Mouse (Mus musculus): ENCODE results near the gene Nelfb.
A peak's percentile ranks its signal among the peaks of the same experiment; 100 is the strongest.
"Not testable (repeated sequence)": the region's sequence is repeated elsewhere in the genome, so short reads cannot be mapped to it uniquely, and the experiment has no call there.

The Nelfb gene

GRCm38 (mm10) chr2:25211121-25211670 lies at the start of gene Nelfb:
Nelfb (minus strand) TSS chr2:25211489.
- DNase-seq: peak; percentile 92

GRCm38 (mm10) chr2:25258887-25259286 lies 47.6 kb upstream of the Nelfb start:
- no peak for DNase-seq

GRCm38 (mm10) chr2:25257250-25257649 lies 46.0 kb upstream of the Nelfb start:
- not testable (repeated sequence) for DNase-seq

- DNase-seq: peak; percentile 59
These were observed 45.3 kb upstream of the Nelfb start for GRCm38 (mm10) chr2:25256443-25257109.

- peak; percentile 92 for DNase-seq
These were observed 44.0 kb upstream of the Nelfb start, which contains the start of gene Tmem203 for GRCm38 (mm10) chr2:25255284-25255779. Tmem203 (plus strand) TSS chr2:25255439.

GRCm38 (mm10) chr2:25252331-25252730 lies 41.0 kb upstream of the Nelfb start:
- DNase-seq: no peak

GRCm38 (mm10) chr2:25246183-25247072 lies 35.1 kb upstream of the Nelfb start, which contains the start of gene AL732309.1:
AL732309.1 (minus strand) TSS chr2:25246863.
- no peak for DNase-seq

GRCm38 (mm10) chr2:25244144-25244543 lies 32.9 kb upstream of the Nelfb start:
- no peak for DNase-seq

GRCm38 (mm10) chr2:25243342-25243741 lies 32.1 kb upstream of the Nelfb start:
- DNase-seq: no peak

- no peak for DNase-seq
These were observed 30.8 kb upstream of the Nelfb start, which contains the start of the genes Rnf208 and Cysrt1 for GRCm38 (mm10) chr2:25242101-25242506. Rnf208 (plus strand) TSS chr2:25242255. Cysrt1 (minus strand) TSS chr2:25242452.

GRCm38 (mm10) chr2:25241438-25241775 lies 30.1 kb upstream of the Nelfb start:
- no peak for DNase-seq

- peak; percentile 76 for DNase-seq
These were observed 29.6 kb upstream of the Nelfb start for GRCm38 (mm10) chr2:25240723-25241437.

GRCm38 (mm10) chr2:25240310-25240709 lies 29.0 kb upstream of the Nelfb start:
- DNase-seq: no peak

- no peak for DNase-seq
These were observed 28.5 kb upstream of the Nelfb start for GRCm38 (mm10) chr2:25239766-25240165.

- DNase-seq: no peak
These were observed 26.8 kb upstream of the Nelfb start for GRCm38 (mm10) chr2:25238106-25238505.

GRCm38 (mm10) chr2:25237522-25237921 lies 26.2 kb upstream of the Nelfb start:
- DNase-seq: no peak

GRCm38 (mm10) chr2:25236614-25237013 lies 25.3 kb upstream of the Nelfb start, which contains the start of gene Rnf224:
Rnf224 (minus strand) TSS chr2:25236787.
- DNase-seq: no peak

GRCm38 (mm10) chr2:25234551-25235220 lies 23.4 kb upstream of the Nelfb start:
- DNase-seq: no peak

- no peak for DNase-seq
These were observed 22.8 kb upstream of the Nelfb start, which contains the start of gene Slc34a3 for GRCm38 (mm10) chr2:25234050-25234449. Slc34a3 (minus strand) TSS chr2:25234364.

- peak; percentile 46 for DNase-seq
These were observed 22.1 kb upstream of the Nelfb start for GRCm38 (mm10) chr2:25233421-25233820.

- no peak for DNase-seq
These were observed 19.7 kb upstream of the Nelfb start for GRCm38 (mm10) chr2:25231038-25231437.

GRCm38 (mm10) chr2:25230581-25230980 lies 19.3 kb upstream of the Nelfb start:
- no peak for DNase-seq

Data from liver (tissue).